Mouse (Mus musculus) megakaryocyte, embryonic 14.5 days (primary cell): ENCODE results near the gene Dnmt3a.

Experiments used
- FLI1 ChIP-seq: IDR thresholded peaks from 2 replicates; pipeline ENCODE4 v1.6.1; 2012; ENCODE audit warnings: low read length, inconsistent platforms, mixed read lengths
- GATA1 ChIP-seq: IDR thresholded peaks from 3 replicates; pipeline ENCODE4 v1.6.1; 2012; ENCODE audit warnings: mixed read lengths, low read length, inconsistent platforms, borderline replicate concordance

GRCm38 (mm10) chr12:3761591-3762295, 44.1 kb upstream of the Dnmt3a start:
- TF ChIP-seq GATA1: no peak
- TF ChIP-seq FLI1: no peak
